Mouse (Mus musculus) kidney, adult 2 months (tissue): ENCODE results near the gene Rnf24.

Experiments used
- CTCF ChIP-seq: fragments of 200-500 bp; conservative IDR thresholded peaks from 2 replicates; pipeline ENCODE4 v1.5.1; 2011; ENCODE audit warnings: low read depth, mild to moderate bottlenecking, control low read depth, low read length, moderate library complexity, mixed read lengths; ENCODE audit not compliant: insufficient read depth, insufficient read length
- POLR2A ChIP-seq: fragments of 200-500 bp; IDR thresholded peaks from one replicate; pipeline ENCODE4 v1.6.1; 2011; ENCODE audit warnings: low read depth, low read length, control low read depth

DNA sequence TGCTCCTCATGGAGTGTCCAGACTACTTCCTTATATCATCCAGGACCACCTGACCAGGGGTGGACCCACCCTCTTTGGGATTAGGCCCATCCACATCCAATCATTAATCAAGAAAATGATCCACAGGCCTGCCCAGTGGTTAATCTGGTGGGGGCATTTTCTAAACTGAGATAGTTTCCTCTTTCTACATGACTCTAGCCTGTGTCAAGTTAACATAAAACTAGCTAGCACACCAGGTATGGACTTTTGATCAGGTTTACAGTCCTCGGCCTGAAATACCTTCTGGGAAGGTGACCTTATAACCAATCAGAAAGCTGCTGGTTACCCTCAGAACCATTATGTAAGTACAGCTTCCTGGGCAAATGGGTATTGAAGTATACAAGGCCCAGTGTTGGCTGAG is 23.7 kb downstream of the Rnf24 start:
- TF ChIP-seq CTCF (no peak), POLR2A (no peak)
